Mouse (Mus musculus) left cerebral cortex, adult 9 months (tissue): ENCODE measurements at regions not wholly inside any gene's neighbourhood (a gene's known extent, or its start where the extent isn't known, plus 50 kb on each side); places are given as distances from the start of the nearest gene placed in this dataset.

Experiments used
- DNase-seq, 2 experiments: peaks; one replicate each; pipeline ENCODE4 v3.0.0; 2022; ENCODE audit warnings: low spot score in 2 of 2

GRCm38 (mm10) chr9:30848249-30848648 is 74.0 kb downstream of the Adamts15 start:
- DNase-seq, result no peak

DNA sequence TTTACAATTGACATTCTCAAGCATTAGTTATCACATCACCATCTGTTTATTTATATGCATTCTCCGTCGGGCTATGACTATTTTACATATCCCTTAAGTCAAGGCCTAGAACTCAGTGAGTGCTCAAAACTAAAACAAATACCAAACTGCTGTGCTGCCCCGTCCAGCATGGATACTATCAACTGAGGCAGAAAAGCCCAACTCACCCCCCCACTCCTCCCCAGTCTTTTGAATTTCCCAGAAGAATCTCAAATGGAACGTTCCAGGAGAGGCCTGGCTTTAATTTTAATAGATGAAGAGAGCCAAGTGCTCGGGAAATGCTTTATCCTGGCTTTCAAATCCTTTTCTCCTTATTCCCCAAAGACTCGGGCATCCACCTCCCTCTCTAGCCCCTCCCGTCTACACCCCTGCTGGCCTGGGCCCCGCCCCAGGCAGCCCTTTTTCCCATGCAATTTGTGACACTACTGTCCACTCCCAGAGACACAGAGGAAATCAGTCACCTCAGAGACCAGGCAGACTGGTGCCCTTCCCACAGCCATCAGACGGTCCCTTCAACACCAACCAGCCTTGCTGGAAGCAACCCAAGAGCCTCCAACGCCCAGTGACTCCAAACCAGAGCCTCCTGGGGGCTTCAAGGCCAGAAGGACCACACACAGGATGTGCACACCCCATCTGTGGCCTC is 76.5 kb downstream of the Adamts15 start:
- DNase-seq, result no peak

- DNase-seq, result no peak
Observed at GRCm38 (mm10) chr9:30844079-30844563, 78.1 kb downstream of the Adamts15 start.

DNA sequence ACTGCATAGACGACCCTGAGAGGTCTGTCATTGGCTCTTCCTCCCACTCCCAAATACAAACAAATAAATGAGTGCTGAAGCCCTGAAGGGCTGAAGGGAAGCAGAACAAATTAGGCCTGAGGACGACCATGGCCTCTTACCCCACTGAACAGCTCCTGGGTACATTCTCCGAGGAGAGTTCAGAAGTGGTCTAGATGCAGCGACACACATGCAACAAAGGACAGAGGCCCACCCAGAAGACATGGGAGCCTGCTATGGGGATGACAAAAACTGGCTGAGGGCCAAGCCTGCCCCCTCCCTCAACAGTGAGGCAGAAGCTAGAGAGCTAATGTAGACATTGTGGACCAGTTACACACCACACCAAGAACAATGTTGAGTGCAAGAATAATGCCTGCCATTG is 87.3 kb downstream of the Adamts15 start:
- DNase-seq, result no peak

GRCm38 (mm10) chr9:30834565-30834905 is 87.7 kb downstream of the Adamts15 start:
- DNase-seq, result no peak

GRCm38 (mm10) chr9:30833836-30834564 is 88.3 kb downstream of the Adamts15 start:
- DNase-seq, result no peak

DNA sequence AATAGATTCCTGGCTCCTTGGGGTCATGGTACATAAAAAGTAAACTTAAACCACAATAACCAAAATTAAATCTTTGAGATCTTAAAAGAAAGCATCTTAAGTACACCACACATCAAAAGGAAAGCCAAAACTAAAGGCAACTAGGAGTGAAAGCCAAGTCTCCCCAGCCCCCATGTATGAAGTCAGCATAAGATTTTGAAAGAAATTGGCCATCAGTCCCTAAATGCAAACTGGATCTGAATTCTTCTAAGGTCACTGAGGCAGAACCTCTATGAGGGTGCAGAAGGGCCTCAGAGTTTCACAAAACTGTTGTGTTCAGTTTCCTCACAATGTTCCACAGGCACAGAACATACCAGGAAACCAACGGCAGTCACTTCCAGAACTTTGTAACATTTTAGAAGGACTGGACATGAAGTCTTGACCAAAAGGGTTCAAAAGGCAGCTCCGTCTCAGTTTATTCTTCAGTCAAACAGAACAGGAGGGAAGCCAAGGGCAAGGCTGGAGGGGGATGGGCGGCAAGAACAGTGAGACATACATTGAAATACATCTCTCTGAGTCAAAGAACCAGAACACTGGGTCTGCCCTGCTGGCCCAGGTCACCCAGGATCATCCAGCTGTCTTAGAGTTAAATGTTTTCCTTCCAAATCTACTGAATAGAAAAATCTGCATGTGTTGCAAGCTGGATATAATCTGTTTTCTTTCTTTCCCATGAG is 92.9 kb downstream of the Adamts15 start:
- DNase-seq, result no peak

GRCm38 (mm10) chr9:30827780-30828179 is 94.5 kb downstream of the Adamts15 start:
- DNase-seq, result no peak

DNA sequence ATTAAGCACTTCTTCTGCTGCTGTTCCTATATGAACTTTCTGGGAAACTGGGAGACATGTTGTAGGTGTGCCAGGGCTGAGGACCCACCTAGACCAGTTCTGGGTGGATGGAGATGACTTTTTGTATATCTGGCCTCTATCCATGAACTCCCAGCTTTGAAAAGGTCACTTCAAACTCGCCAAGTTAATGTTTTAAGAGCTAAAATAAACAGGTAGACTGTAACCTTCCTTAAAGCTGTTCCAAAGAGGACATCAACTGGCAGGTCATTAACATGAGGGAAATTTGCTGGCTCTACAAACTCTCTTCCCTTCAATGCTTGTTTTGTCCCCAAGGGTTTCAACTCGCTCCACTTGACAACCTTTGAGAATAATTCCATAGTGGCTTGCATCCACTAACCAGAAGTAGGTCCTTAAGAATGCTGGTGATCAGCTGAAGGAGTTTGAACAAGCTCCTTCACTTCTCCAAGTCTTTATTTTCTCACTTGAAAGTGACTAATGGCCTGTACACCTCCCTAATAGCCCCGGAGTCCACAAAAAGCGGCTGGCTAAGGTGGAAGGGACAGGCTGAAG is 98.1 kb downstream of the Adamts15 start:
- no peak for DNase-seq

DNA sequence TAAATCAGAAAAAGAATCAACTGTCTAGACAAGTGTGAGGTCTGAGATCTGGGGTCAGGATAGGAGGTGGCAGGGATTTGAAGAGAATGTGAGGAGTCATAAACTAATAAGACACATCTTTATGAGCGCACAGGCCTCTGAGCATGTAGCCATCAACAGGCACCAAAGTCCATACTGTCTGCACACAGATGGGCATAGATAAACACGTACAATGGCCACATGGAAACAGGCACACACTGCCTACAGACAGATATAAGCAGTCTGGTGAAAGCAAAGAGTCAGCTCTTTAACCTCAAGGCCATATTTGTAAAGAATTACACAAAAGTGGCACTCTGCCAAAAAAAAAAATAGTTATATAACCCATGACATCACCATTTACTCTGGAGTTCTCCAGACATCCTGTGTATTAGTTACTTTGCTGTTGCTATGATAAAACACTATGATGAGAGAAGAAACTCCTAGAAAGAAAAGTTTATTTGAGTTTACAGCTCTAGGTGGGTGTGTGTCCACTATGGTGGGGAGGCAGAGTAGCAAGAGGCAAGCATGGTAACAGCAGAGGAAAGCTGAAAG is 101.4 kb downstream of the Adamts15 start:
- no peak for DNase-seq

DNA sequence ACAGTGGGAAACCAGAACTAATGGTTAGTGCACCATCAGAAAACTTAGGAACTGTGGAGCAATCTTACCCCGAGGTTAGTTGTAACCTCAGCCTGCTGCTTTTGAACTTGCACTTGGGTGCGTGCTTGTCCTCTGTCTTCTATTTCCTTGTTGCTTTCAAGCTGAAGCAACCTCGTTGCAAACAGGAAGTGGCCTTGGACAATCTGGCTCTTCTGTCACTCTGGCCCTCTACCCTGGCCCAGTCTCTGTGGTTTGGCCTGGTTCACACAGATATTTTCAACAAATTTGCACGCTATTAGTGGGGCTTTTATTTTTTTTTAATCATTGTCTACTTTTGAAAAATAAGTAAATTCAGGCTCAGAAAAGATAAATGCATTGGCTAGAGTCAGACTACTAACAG is 109.0 kb downstream of the Adamts15 start:
- DNase-seq, result no peak

DNA sequence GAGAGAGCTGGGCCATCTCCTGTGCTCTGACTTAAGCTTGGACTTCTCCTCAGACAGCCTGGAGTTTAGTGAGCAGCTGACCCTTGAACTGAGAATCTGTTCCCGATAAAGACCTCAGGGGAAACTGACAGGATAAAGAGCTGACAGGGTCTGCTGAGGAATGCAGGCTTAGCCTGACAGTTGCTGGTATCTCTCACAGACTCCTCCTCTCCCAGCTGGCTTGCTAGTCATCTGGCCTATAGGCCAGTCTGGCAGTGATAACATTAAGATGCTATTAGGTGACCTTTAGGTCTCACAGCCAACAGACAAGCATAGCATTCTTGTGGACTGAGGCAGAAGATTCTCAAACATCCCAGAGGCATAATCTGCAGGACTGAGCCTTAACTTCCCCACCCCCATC is 111.4 kb downstream of the Adamts15 start:
- DNase-seq, result no peak

- no peak for DNase-seq
Observed at GRCm38 (mm10) chr9:30810290-30810689, 112.0 kb downstream of the Adamts15 start.

- DNase-seq, result no peak
Observed at GRCm38 (mm10) chr9:30808863-30809491, 113.3 kb downstream of the Adamts15 start.

- DNase-seq, result peak in 1 of 2 experiments; percentile 3
Observed at GRCm38 (mm10) chr9:30803755-30804532, 118.3 kb downstream of the Adamts15 start.

DNA sequence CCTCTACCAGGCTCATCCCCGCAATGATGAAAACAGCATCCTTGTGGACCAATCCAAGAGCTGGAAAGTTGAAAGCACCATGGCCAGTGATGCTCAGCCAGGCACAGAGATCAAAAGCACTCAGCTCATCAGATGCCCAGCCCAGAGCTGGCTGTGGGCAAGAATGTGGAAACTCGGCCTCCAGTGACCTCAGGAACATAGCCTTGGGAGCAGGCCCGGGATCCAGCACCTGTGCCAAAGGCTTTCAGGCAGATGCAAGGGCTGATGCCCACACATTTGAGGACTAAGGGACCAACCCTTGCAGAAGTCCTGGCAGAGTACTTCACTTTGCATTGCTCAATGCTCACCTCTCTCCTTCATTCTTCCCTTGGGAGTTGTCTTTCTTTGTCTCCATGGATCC is 119.4 kb downstream of the Adamts15 start:
- DNase-seq, result no peak

GRCm38 (mm10) chr9:30794701-30795407 is 127.4 kb downstream of the Adamts15 start:
- no peak for DNase-seq

GRCm38 (mm10) chr9:30781221-30781620 is 141.0 kb downstream of the Adamts15 start:
- no peak for DNase-seq

DNA sequence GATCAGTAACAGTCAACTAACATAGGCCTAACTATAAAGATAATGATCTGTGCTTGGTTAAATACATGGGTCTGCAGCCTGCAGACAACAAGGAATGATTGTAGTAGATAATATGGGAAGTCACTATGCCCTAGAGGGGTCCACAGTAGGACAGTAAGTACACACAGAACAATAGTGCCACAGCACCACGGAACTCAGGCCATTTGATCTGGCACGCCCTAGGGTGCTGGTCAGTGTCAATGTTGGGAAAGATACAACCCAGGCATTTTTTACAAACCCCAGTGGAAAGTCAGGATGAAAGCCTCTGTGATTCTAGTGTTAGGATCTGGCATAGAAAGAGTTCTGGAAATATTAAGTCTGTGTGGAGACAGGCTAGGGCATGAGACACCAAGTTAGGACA is 144.4 kb downstream of the Adamts15 start:
- DNase-seq, result no peak

- DNase-seq, result no peak
Observed at GRCm38 (mm10) chr9:30775161-30775560, 147.1 kb downstream of the Adamts15 start.
